Mouse (Mus musculus): Measurements from ENCODE around the gene Aloxe3.

DNA sequence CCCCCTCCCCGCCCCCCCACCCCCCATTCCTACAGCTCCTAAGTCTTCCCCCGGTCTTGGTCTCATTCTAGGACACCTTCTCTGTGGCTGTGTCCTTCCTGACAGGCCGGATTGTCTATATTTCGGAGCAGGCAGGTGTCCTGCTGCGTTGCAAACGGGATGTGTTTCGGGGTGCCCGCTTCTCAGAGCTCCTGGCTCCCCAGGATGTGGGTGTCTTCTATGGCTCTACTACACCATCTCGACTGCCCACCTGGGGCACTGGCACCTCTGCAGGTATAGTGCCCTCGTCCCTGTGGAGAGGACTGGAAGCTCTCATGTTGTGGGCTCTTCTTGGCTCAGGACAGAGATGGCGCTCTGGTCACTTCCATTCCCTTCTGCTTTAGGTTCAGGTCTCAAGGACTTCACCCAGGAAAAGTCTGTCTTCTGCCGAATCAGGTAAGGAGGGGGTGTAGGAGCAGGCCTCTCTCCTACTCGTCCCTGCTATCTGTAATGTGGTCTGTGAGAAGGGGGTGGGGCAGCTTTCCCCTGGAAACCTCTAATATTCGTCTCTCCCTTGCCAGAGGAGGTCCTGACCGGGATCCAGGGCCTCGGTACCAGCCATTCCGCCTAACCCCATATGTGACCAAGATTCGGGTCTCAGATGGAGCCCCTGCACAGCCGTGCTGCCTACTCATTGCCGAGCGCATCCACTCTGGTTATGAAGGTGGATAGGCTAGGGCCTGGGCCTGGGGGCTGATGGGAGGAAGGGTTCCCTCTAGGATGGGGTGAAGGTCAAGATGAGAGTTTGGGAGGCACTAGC is 23.9 kb upstream of the Aloxe3 start:
- TF ChIP-seq ZNF384 (IDR thresholded peaks at IDR 0.05; ENCODE audit: low read depth, low read length) (no peak), HCFC1 (IDR thresholded peaks at IDR 0.05; ENCODE audit: borderline replicate concordance, insufficient read depth, low read length) (no peak), CHD2 (IDR thresholded peaks at IDR 0.05; ENCODE audit: low read depth, low read length) (no peak), MAFK (IDR thresholded peaks at IDR 0.05; ENCODE audit: insufficient read depth, low read depth, low read length) (no peak), ZC3H11A (IDR thresholded peaks at IDR 0.05; ENCODE audit: borderline replicate concordance, low read depth, low read length) (no peak)

Data from ES-E14 (cell line).